Mouse (Mus musculus): ENCODE measurements around the gene Slc35a3. TPM values are rescaled to one million over a fixed set of nuclear protein-coding genes. Genes with fewer than 3 reads are reported as not detected.
"Not testable (repeated sequence)": the region's sequence is repeated elsewhere in the genome, so short reads cannot be mapped to it uniquely, and the experiment has no call there.

The Slc35a3 gene
- total RNA-seq, 2 experiments from 2014 or later, result 10.6 to 11.8 TPM

DNA sequence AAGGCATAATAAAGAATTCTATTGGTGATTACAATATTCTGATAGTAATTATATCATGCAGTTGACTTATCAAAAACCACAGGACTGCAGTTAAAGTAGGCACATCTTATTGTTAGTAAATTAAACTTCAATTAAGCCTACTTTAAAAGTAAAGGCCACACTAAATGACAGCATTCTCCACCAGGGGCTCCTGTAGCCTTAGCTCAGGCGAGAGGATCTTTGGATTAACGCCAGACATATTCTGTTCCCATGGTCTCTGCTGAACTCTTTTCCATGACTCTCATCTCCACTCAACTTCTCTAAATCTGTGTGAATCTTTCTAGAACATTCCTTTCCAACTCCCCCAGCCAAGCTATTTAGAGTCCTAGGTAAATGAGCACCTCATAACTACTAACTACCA is 13.8 kb downstream of the Slc35a3 start:
- DNase-seq, result no peak

GRCm38 (mm10) chr3:116695666-116695985 is 17.0 kb downstream of the Slc35a3 start:
- no peak for DNase-seq

GRCm38 (mm10) chr3:116694955-116695665 is 17.5 kb downstream of the Slc35a3 start:
- DNase-seq, result no peak

DNA sequence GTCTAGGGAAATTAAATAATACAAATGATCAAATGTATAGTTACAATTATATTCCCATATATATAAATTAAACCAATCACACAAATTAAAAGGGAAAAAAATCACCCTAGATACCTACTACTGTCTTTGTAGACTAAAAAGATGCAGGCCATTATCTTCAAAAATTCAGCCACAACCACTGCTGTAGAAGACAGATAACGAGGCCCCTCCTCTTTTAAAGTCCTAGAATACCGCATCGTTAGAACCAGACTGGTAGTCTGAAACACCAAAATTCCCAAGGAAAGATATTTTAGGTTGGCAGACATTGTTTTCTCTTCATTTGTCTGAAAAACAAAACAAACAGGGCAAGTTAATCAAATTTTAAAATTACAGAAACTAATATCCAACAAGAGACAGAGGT is 18.3 kb downstream of the Slc35a3 start:
- DNase-seq, result no peak

DNA sequence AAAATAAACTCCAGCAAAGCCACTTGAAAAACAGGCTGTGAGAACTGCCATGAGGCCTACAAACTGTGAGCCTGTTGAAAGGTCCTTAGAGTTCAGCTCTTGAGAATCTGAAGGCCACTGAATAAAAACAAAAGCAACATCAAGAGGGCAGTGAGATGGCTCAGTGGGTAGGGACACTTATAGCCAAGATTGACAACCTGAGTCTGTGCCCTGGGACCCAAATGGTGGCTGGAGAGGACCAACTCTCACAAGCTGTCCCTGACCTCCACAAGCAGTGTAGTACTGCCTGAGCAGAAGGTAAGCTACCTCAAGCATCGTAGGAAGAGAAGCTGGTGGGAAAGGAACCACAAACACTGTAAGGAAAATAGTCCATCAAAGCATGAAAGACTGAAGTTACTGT is 31.5 kb downstream of the Slc35a3 start, which contains the start of gene Gm43191:
TSS of gene Gm43191 (minus strand) at position 101 of the 400 bp plus-strand sequence.
- no peak for DNase-seq

DNA sequence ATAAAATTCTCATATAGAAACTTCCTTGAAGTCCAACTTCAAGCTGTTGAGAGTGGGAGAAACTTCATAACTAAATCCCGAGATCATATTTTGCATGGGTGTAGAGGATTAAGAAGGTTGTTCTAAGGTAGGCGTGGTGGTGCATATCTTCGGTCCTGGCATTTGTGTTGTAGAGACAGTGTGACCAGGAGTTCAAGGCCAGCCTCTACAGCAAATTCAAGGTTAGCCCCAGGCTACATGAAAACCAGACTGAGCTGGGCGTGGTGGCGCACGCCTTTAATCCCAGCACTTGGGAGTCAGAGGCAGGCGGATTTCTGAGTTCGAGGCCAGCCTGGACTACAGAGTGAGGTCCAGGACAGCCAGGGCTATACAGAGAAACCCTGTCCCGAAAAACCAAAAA is 48.4 kb downstream of the Slc35a3 start:
- not testable (repeated sequence) for DNase-seq

DNA sequence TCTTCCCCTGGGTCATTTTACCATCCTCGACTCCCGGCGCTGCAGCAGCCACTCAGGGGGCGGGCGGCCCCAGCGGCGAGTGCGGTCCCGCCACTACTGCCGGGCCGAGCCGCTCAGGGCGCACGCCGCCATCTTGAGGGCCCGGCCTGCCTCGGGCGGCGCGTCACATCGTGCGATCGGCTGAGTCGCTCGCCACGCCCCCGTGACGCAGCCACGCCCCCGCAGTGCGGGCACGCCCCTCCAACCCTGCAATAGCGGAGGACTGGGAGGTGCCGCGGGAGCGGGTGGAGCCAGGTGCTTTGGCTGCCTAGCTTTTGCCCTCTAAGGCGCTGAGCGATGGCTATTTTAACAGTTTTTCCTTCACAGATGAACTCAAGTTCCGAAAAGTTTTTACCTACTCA is 50.2 kb downstream of the Slc35a3 start, which contains the start of gene Mfsd14a:
TSS of gene Mfsd14a (minus strand) at position 215 of the 401 bp plus-strand sequence.
- peak; percentile 100 for DNase-seq

GRCm38 (mm10) chr3:116661870-116662414 is 50.7 kb downstream of the Slc35a3 start:
- peak; percentile 57 for DNase-seq

DNA sequence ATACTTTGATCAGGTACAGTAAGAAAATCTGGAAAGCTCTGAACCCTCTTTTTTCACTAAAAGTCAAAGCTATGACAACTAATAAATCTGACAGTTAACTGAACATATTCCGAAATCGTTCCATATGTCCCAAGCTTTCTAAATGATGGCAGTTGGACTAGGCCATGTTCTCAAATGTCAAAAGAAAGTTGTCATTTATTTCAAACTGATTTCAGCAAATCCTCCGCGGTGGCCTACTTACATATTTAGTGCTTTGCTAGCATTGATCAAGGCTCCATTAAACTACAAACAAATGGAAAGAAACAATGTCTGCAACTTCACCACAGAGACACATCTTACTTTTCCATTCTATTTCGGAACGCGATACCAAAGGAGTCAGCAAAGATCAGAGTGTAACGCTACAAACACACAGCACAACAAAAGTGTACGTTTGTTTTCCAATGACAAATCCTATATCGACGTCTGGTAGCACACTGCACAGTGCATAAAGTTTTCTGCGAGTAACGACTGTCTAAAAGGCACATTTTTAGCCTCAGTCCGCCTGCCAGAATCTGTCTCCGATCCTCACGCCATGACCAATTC is 51.3 kb downstream of the Slc35a3 start:
- DNase-seq, result no peak

GRCm38 (mm10) chr3:116659856-116660430 is 52.7 kb downstream of the Slc35a3 start:
- DNase-seq, result no peak

DNA sequence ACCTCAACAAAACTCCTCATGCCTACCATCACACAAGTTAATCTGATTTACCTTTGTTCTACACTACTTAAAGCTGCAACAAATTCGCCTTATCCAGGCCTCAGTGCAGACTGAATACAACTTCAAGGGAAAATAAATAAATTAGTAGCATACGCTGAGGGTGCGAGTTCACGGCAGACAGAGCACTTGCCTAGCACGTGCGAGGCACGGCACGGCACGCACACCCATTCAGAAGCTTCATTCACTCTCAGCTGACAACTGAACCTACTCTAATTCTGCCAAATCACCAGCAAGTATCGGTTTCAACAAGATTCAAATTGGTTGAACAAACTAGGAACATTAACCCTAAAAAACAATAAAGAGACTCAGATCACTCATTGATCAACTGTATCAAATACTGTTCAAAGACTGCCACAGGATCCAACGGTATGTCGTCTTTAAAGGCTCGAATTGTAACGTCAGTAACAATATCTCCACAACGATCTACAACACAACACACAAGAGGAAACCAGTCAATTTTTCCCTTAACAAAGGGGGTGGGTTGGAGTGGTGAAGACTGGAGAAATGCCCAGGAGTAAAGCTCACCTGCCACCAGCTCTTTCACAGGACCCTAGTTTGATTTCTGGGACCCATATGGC is 53.6 kb downstream of the Slc35a3 start:
- no peak for DNase-seq

GRCm38 (mm10) chr3:116656184-116656965 is 56.3 kb downstream of the Slc35a3 start:
- DNase-seq, result no peak

DNA sequence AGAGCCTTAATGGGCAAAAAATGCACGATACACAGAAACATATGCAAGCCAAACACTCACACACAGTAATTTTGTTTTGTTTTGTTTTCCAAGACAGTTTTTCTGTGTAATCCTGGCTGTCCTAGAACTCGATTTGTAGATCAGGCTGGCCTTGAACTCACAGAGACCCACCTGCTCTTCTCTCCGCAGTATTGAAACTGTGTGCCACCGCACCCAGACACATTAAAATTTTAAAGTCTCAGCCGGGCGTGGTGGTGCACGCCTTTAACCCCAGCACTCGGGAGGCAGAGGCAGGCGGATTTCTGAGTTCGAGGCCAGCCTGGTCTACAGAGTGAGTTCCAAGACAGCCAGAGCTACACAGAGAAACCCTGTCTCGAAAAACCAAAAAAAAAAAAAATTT is 58.6 kb downstream of the Slc35a3 start:
- DNase-seq, result not testable (repeated sequence)

DNA sequence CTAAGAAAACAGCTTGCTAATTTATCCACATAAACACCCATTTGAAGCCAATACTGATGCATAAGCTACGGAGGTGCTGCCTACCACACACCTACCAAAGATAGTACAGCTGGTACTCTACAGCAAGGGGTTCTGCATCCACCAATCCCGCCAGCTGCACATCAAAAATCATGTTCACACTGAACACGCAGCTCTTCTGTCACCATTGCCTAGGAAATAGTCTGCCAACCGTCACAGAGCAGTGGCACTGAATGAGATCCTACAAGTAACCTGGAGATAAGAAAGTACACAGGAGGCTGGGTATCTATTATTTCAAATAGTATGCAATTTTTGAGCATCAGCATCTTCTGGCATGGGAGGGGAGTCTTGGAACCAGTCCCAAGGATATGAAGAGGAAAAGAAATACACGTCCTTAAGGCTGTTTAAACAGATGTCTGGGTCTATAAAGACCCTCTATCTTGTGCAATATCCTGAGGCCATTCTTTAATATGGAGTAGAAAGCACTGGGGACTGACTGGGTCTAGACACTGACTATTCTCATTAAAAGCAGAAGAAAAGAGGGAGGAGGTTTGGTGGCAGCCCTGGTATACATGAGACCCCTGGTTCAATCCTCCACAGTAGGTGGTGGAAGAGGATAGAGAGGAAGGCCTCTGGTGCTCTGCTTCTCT is 59.2 kb downstream of the Slc35a3 start:
- no peak for DNase-seq

DNA sequence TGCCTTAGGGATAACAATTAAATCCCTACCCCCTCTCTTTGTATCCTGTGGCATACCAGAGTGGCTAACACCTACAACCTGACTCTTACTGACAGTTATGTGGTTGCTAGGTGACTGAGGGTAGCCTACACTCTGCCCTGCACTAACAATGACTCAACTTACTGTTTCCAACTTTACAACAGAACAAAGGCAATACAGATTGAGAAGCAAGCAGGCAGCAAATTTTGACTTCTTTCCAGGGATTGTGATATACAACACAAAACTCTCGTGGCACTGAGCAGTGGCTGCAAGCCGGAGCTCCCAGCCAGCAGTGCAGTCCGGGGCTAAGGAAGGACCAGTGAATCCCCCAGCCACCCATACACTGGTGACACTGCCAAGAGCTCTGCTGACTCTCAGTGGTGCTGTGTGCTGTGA is 60.6 kb downstream of the Slc35a3 start:
- DNase-seq, result no peak

GRCm38 (mm10) chr3:116650698-116651097 is 61.9 kb downstream of the Slc35a3 start:
- no peak for DNase-seq

DNA sequence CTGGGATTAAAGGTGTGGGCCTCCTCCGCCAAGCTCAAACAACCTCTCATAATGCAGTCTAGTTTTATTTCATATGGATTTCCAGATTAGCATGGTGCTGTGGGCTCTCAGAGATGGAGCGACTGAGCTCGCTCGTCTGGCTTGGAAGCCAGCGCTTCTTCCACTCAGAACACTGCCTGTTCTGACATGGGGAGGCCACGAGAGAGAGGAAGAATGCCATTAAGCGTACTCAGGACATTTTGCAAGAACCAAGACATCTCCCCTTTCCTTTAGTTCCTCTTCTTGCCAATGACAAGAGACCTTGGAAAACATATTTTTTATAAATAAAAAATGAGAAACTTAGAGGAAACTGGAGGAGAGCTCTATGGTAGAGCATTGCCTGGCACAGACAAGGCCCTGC is 63.8 kb downstream of the Slc35a3 start:
- DNase-seq, result no peak

DNA sequence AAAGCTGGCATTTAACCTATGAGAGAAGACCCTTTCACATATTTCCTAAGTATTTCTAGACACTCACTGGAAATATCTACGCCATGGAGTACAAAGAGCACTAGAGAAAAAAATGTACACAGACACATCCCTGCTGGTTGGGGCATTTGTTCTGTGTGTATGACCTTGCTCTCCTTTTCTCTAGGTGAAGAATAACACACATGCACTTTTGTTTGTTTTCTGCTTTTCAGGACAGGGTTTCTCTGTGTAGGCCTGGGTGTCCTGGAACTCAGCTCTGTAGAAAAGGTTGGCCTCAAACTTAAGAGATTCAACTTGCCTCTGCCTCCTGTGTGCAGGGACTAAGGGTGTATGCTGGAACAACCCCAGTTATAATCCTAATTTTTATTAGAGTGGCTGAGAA is 66.2 kb downstream of the Slc35a3 start:
- DNase-seq, result no peak

DNA sequence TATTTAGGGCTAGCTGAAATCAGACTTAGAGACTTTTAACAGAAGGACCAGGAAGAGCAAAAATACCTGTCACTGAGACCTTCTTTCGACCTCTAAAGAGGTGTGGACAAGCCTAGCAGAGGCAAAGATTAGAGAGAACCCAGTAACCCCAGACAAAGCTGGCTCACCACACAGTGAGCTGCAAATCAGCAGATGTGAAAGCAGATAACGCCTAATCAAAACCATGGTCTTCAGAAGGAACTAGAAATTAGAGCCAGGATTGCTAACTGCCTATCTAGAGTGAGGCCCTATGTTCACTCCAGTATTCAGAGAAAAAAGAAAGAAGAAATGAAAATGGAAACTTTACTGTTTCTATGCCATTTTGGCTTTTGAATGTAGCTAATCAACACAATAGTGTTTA is 70.3 kb downstream of the Slc35a3 start:
- DNase-seq, result no peak

DNA sequence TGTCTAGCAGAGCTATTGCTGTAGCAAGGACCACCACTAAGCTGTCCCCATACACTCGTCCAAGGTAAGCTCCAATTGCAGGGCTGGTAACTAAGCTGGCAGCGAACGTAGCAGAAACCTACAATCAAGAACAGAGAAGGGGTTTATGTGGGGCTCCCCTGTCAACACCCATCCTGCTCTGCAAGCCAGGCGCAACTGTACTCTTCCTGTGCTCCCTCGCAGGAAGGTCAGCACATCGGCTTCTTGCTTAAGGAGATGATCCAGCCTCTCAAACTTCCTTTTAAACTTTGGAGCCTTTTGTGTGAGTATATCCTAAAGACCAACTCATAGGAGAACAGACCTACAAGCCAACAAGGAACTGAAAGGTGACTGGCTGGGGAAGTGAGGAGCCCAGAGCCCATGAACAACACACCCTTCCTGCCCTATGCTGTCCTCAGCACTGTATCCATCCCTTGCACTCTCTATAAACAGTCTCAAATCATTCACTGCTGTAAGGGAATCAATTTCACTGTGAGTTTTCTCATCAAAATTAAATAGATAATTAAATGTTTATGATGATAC is 70.7 kb downstream of the Slc35a3 start:
- no peak for DNase-seq

GRCm38 (mm10) chr3:116640024-116640423 is 72.6 kb downstream of the Slc35a3 start:
- no peak for DNase-seq
